In the genomic region with DNA sequence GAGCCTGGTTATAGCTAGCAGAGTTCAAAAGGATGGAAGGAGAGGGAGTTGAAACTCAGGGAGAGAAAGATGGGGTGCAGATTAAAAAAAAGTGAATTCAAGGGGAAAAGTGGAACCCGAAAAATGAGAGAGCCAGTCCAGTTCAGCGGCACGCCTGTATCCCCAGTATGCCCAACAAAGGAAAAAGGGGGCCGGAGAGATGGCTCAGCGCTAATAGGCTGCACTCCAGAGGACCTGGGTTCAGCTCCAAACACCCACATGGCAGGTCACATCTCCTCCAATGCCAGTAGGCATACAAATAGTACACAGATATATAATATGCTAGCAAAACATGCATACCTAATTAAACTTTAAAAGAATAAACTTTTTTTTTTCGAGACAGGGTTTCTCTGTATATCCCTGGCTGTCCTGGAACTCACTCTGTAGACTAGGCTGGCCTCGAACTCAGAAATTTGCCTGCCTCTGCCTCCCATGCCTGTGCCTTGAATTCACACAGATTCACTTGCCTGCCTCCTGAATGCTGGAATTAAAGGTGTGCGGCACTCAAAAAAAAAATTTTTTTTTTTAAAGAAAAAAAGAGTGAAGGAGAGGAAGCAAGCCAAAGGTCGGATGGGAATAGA, we compare ENCODE assay signal across 18 mouse cellular contexts. TPM values are rescaled to one million over a fixed set of nuclear protein-coding genes. Genes with fewer than 3 reads are reported as not detected.
A peak's percentile ranks its signal among the peaks of the same experiment; 100 is the strongest.
DNase-seq lines count a peak whose midpoint lies in the region; ATAC-seq and TF ChIP-seq lines count a peak whose summit lies in the region.
"Had no signal": no experiment of that assay in that cellular context is flagged by ENCODE, and none has a peak within 500 bp of the region (broad histone marks: within the 10 kb centered on the region; RNA-seq: fewer than 3 reads in every experiment).

No protein-coding gene starts in this region.

- 75% methylated on average over 9 of the region's 9 CpGs for WGBS in forebrain, embryonic 13.5 days
- 70% methylated on average over 9 of the region's 9 CpGs for WGBS in forebrain, embryonic 11.5 days
- WGBS in forebrain, postnatal 0 days = 73% methylated on average over 9 of the region's 9 CpGs

- DNase-seq in forebrain, embryonic 11.5 days (ENCODE audit: low spot score) = no peak
- no peak for DNase-seq in layer of hippocampus, adult 2 months (ENCODE audit: low spot score in 2 of 2)
- DNase-seq in layer of hippocampus, postnatal 14 days (ENCODE audit: low spot score in 2 of 2) = no peak
- no peak for DNase-seq in forebrain, postnatal 0 days
- no peak for DNase-seq in gastrocnemius, postnatal 10 days
- no peak for DNase-seq in gastrocnemius, postnatal 14 days
- DNase-seq: lung, adult 2 months had no signal

- no peaks in the 10 kb centered on the region for H3K9me3 ChIP-seq in forebrain, embryonic 13.5 days (replicated peaks)
- H3K9me3 ChIP-seq in forebrain, embryonic 11.5 days (ENCODE audit: control insufficient read depth, low read length) = no peaks in the 10 kb centered on the region
- H3K9me3 ChIP-seq in forebrain, postnatal 0 days (ENCODE audit: low read length) = no peaks in the 10 kb centered on the region
- H3K9me3 ChIP-seq: G1E had no signal

- H3K4me1 ChIP-seq in forebrain, embryonic 13.5 days = peaks cover 27% of the 10 kb centered on the region
- peaks cover 5% of the 10 kb centered on the region; the same call in 1 of the 2 replicates for H3K4me1 ChIP-seq in forebrain, embryonic 11.5 days (replicated peaks; ENCODE audit: control insufficient read depth, insufficient read depth, low read length)
- peaks cover 2% of the 10 kb centered on the region; the same call in 1 of the 2 replicates for H3K4me1 ChIP-seq in cortical plate, adult 2 months (ENCODE audit: control insufficient read depth, insufficient read depth, low read length)
- H3K4me1 ChIP-seq in forebrain, postnatal 0 days (ENCODE audit: insufficient read depth) = peaks cover 6% of the 10 kb centered on the region; the same call in 1 of the 2 replicates

- H3K27ac ChIP-seq in forebrain, embryonic 13.5 days = no peak overlapping the region
- H3K27ac ChIP-seq in forebrain, embryonic 11.5 days (ENCODE audit: low read depth, low read length) = no peak overlapping the region
- peak overlapping the region; percentile 94 for H3K27ac ChIP-seq in layer of hippocampus, adult 2 months
- peak overlapping the region; percentile 18; the same call in 1 of the 2 replicates for H3K27ac ChIP-seq in cortical plate, adult 2 months (ENCODE audit: insufficient read depth, low read length)
- H3K27ac ChIP-seq in forebrain, postnatal 0 days (ENCODE audit: low read depth, low read length) = no peak overlapping the region
- H3K27ac ChIP-seq: gastrocnemius, adult 2 months; macrophage had no signal

- peak overlapping the region; percentile 50; the same call in 1 of the 2 replicates for H3K4me3 ChIP-seq in forebrain, embryonic 13.5 days
- H3K4me3 ChIP-seq in forebrain, embryonic 11.5 days (ENCODE audit: low read depth, low read length) = no peak overlapping the region
- H3K4me3 ChIP-seq in layer of hippocampus, adult 2 months = peak overlapping the region; percentile 62
- peak overlapping the region; percentile 85; the same call in 1 of the 2 replicates for H3K4me3 ChIP-seq in cortical plate, adult 2 months (ENCODE audit: insufficient read depth, low read length)
- H3K4me3 ChIP-seq in forebrain, postnatal 0 days (ENCODE audit: low read depth, low read length) = peak overlapping the region; percentile 47; the same call in 1 of the 2 replicates

- no peak for TF ChIP-seq POLR2A in cortical plate, adult 2 months (IDR thresholded peaks at IDR 0.05; ENCODE audit: extremely low read depth, insufficient read depth, low read length)

- peaks cover 21% of the 10 kb centered on the region for H3K36me3 ChIP-seq in forebrain, embryonic 13.5 days (ENCODE audit: poor library complexity, severe bottlenecking)
- no peaks in the 10 kb centered on the region for H3K36me3 ChIP-seq in forebrain, embryonic 11.5 days (ENCODE audit: control insufficient read depth, insufficient read depth, low read length)
- peaks cover 21% of the 10 kb centered on the region; the same call in 1 of the 2 replicates for H3K36me3 ChIP-seq in forebrain, postnatal 0 days (ENCODE audit: insufficient read depth)

- peak overlapping the region; percentile 65; the same call in 1 of the 2 replicates for H3K4me2 ChIP-seq in forebrain, embryonic 13.5 days
- no peak overlapping the region for H3K4me2 ChIP-seq in forebrain, embryonic 11.5 days (ENCODE audit: low read depth, low read length, severe bottlenecking)
- H3K4me2 ChIP-seq in forebrain, postnatal 0 days (ENCODE audit: low read depth) = no peak overlapping the region

- peaks cover 59% of the 10 kb centered on the region for H3K27me3 ChIP-seq in forebrain, embryonic 13.5 days
- peaks cover 55% of the 10 kb centered on the region for H3K27me3 ChIP-seq in forebrain, embryonic 11.5 days (ENCODE audit: control insufficient read depth, insufficient read depth, low read length)
- peaks cover 12% of the 10 kb centered on the region for H3K27me3 ChIP-seq in forebrain, postnatal 0 days (ENCODE audit: insufficient read depth, low read length)

- intact Hi-C loops in gastrocnemius, postnatal 14 days (cut with DNase I; ENCODE audit: low total_unique reads) = no loop called here

- TF ChIP-seq CTCF in layer of hippocampus, adult 2 months (conservative IDR thresholded peaks at IDR 0.05) = no peak
- TF ChIP-seq CTCF in cortical plate, adult 2 months (IDR thresholded peaks at IDR 0.05; ENCODE audit: extremely low read depth, insufficient read depth, low read length) = no peak
- TF ChIP-seq CTCF in forebrain, postnatal 0 days (IDR thresholded peaks at IDR 0.05; ENCODE audit: low read depth) = no peak

- ATAC-seq in forebrain, embryonic 13.5 days = no peak
- no peak for ATAC-seq in forebrain, embryonic 11.5 days (replicated peaks; ENCODE audit: low FRiP score)
- ATAC-seq in forebrain, postnatal 0 days = no peak

- no peak overlapping the region for H3K9ac ChIP-seq in forebrain, embryonic 13.5 days
- H3K9ac ChIP-seq in forebrain, embryonic 11.5 days (ENCODE audit: low read length) = no peak overlapping the region
- no peak overlapping the region for H3K9ac ChIP-seq in forebrain, postnatal 0 days

RNA-seq across cellular contexts. Expression of gene Slc17a7, which starts 0.6 kb away (rescaled TPM):
- 9.3 and 14.2 TPM in 2 replicates for polyA plus RNA-seq in forebrain, embryonic 13.5 days (2015; fragmentation: Nextera tagmentation; extraction: Ambion mirVana)
- 3.6 and 4.6 TPM in 2 replicates for polyA plus RNA-seq in forebrain, embryonic 11.5 days (2014; fragmentation: Nextera tagmentation; extraction: Ambion mirVana)
- total RNA-seq in layer of hippocampus, adult 2 months (2021) = 1,000 to 10,000 TPM; 1,342 to 1,423 TPM
- total RNA-seq in layer of hippocampus, postnatal 14 days (2021) = 1,000 to 10,000 TPM; 1,582 to 1,636 TPM
- 1,033 and 1,121 TPM in 2 replicates for polyA plus RNA-seq in cortical plate, adult 2 months (2012; rRNA removed)
- 71.4 and 87.5 TPM in 2 replicates for total RNA-seq in forebrain, postnatal 0 days (2014; rRNA removed)
- 47.6 and 50.3 TPM in 2 replicates for polyA plus RNA-seq in forebrain, postnatal 0 days (2015; fragmentation: Nextera tagmentation; extraction: Ambion mirVana)
- total RNA-seq in gastrocnemius, postnatal 10 days (2021) = 1 to 10 TPM; 4.7 to 4.9 TPM
- 1 to 10 TPM; 3.6 to 4.3 TPM for total RNA-seq in gastrocnemius, postnatal 14 days (2021)
- total RNA-seq: hematopoietic stem cell, adult 5-6 weeks had no signal
- polyA plus RNA-seq: macrophage; stomach, embryonic 14.5 days had no signal

RNA-seq across cellular contexts. Expression of gene Aldh16a1, which starts 8.7 kb away (rescaled TPM):
- 35.6 and 36.4 TPM in 2 replicates for polyA plus RNA-seq in forebrain, embryonic 13.5 days (2015; fragmentation: Nextera tagmentation; extraction: Ambion mirVana)
- polyA plus RNA-seq in forebrain, embryonic 11.5 days (2014; fragmentation: Nextera tagmentation; extraction: Ambion mirVana) = 44.0 and 44.1 TPM in 2 replicates
- total RNA-seq in layer of hippocampus, adult 2 months (2021) = 10 to 100 TPM; 13.2 to 13.3 TPM
- 10 to 100 TPM; 14.0 to 15.9 TPM for total RNA-seq in layer of hippocampus, postnatal 14 days (2021)
- 8.1 and 10.3 TPM in 2 replicates for polyA plus RNA-seq in cortical plate, adult 2 months (2012; rRNA removed)
- 10.2 and 14.2 TPM in 2 replicates for total RNA-seq in forebrain, postnatal 0 days (2014; rRNA removed)
- polyA plus RNA-seq in forebrain, postnatal 0 days (2015; fragmentation: Nextera tagmentation; extraction: Ambion mirVana) = 13.3 TPM in 2 replicates
- total RNA-seq in gastrocnemius, postnatal 10 days (2021) = 10 to 100 TPM; 23.9 to 28.6 TPM
- total RNA-seq in gastrocnemius, postnatal 14 days (2021) = 10 to 100 TPM; 21.4 to 23.2 TPM

RNA-seq across cellular contexts. Expression of gene Pih1d1, which starts 9.0 kb away (rescaled TPM):
- 97.5 TPM in 2 replicates for polyA plus RNA-seq in forebrain, embryonic 13.5 days (2015; fragmentation: Nextera tagmentation; extraction: Ambion mirVana)
- 95.9 and 110 TPM in 2 replicates for polyA plus RNA-seq in forebrain, embryonic 11.5 days (2014; fragmentation: Nextera tagmentation; extraction: Ambion mirVana)
- 10 to 100 TPM; 43.0 to 46.1 TPM for total RNA-seq in layer of hippocampus, adult 2 months (2021)
- 10 to 100 TPM; 46.1 to 46.5 TPM for total RNA-seq in layer of hippocampus, postnatal 14 days (2021)
- 59.4 and 60.2 TPM in 2 replicates for polyA plus RNA-seq in cortical plate, adult 2 months (2012; rRNA removed)
- 112 and 117 TPM in 2 replicates for total RNA-seq in forebrain, postnatal 0 days (2014; rRNA removed)
- polyA plus RNA-seq in forebrain, postnatal 0 days (2015; fragmentation: Nextera tagmentation; extraction: Ambion mirVana) = 74.3 and 80.4 TPM in 2 replicates
- total RNA-seq in gastrocnemius, postnatal 10 days (2021) = 10 to 100 TPM; 46.6 to 48.2 TPM
- total RNA-seq in gastrocnemius, postnatal 14 days (2021) = 10 to 100 TPM; 40.0 to 42.4 TPM

RNA-seq across cellular contexts. Expression of gene Gfy, which starts 16.3 kb away (rescaled TPM):
- not detected in 2 replicates for polyA plus RNA-seq in forebrain, embryonic 13.5 days (2015; fragmentation: Nextera tagmentation; extraction: Ambion mirVana)
- polyA plus RNA-seq in forebrain, embryonic 11.5 days (2014; fragmentation: Nextera tagmentation; extraction: Ambion mirVana) = 0.13 and 0.33 TPM in 2 replicates
- total RNA-seq in layer of hippocampus, adult 2 months (2021) = under 1 TPM in 1 of 2 experiments, not detected in 1; 0.20 TPM
- under 1 TPM in 1 of 2 experiments, not detected in 1; 0.26 TPM for total RNA-seq in layer of hippocampus, postnatal 14 days (2021)
- 0.38 and 0.62 TPM in 2 replicates for polyA plus RNA-seq in cortical plate, adult 2 months (2012; rRNA removed)
- not detected in 2 replicates for total RNA-seq in forebrain, postnatal 0 days (2014; rRNA removed)
- 0.21 TPM in 1 of 2 replicates, not detected in the other for polyA plus RNA-seq in forebrain, postnatal 0 days (2015; fragmentation: Nextera tagmentation; extraction: Ambion mirVana)
- total RNA-seq in gastrocnemius, postnatal 10 days (2021) = under 1 TPM; 0.49 to 0.63 TPM
- under 1 TPM; 0.16 to 0.23 TPM for total RNA-seq in gastrocnemius, postnatal 14 days (2021)
- total RNA-seq: adrenal gland, postnatal 10 days; gastrocnemius, adult 2 months; hematopoietic stem cell, adult 5-6 weeks had no signal
- polyA plus RNA-seq: C2C12; G1E; heart, embryonic 11.5 days; macrophage; stomach, embryonic 14.5 days had no signal

RNA-seq across cellular contexts. Expression of gene Pth2, which starts 17.7 kb away (rescaled TPM):
- polyA plus RNA-seq in forebrain, embryonic 13.5 days (2015; fragmentation: Nextera tagmentation; extraction: Ambion mirVana) = not detected in 2 replicates
- not detected in 2 replicates for polyA plus RNA-seq in forebrain, embryonic 11.5 days (2014; fragmentation: Nextera tagmentation; extraction: Ambion mirVana)
- not detected for total RNA-seq in layer of hippocampus, adult 2 months (2021)
- not detected for total RNA-seq in layer of hippocampus, postnatal 14 days (2021)
- polyA plus RNA-seq in cortical plate, adult 2 months (2012; rRNA removed) = not detected in 2 replicates
- total RNA-seq in forebrain, postnatal 0 days (2014; rRNA removed) = not detected in 2 replicates
- polyA plus RNA-seq in forebrain, postnatal 0 days (2015; fragmentation: Nextera tagmentation; extraction: Ambion mirVana) = 0.34 and 0.48 TPM in 2 replicates
- total RNA-seq in gastrocnemius, postnatal 10 days (2021) = not detected
- total RNA-seq in gastrocnemius, postnatal 14 days (2021) = not detected
- total RNA-seq: adrenal gland, postnatal 10 days; G1E; gastrocnemius, adult 2 months; hematopoietic stem cell, adult 5-6 weeks; left cerebral cortex, postnatal 36 days had no signal
- polyA plus RNA-seq: C2C12; G1E; heart, embryonic 11.5 days; lung, adult 2 months; macrophage; stomach, embryonic 14.5 days had no signal

Comparison
In these comparisons a context has a peak if more than half of its experiments do, and no peak if none do; other contexts are left out.
1. H3K27ac ChIP-seq: peak in layer of hippocampus, adult 2 months (single experiment) and cortical plate, adult 2 months (single experiment); none in forebrain, embryonic 13.5 days (single experiment), forebrain, embryonic 11.5 days (single experiment) and forebrain, postnatal 0 days (single experiment).
2. RNA of gene Slc17a7, which starts 0.6 kb away (total RNA-seq): 1,582 to 1,636 TPM in layer of hippocampus, postnatal 14 days and 1,342 to 1,423 TPM in layer of hippocampus, adult 2 months; 71.4 to 87.5 TPM in forebrain, postnatal 0 days, 4.7 to 4.9 TPM in gastrocnemius, postnatal 10 days and 3.6 to 4.3 TPM in gastrocnemius, postnatal 14 days; every median in the first group is over 10 times any median in the second.